ENCODE assay signal across 18 mouse cellular contexts in genomic region chr8:4839087-4839486, GRCm38 (mm10). TPM values are rescaled to one million over a fixed set of nuclear protein-coding genes. Genes with fewer than 3 reads are reported as not detected.
DNase-seq lines count a peak whose midpoint lies in the region; ATAC-seq and TF ChIP-seq lines count a peak whose summit lies in the region.
"Had no signal": no experiment of that assay in that cellular context is flagged by ENCODE, and none has a peak within 500 bp of the region (broad histone marks: within the 10 kb centered on the region; RNA-seq: fewer than 3 reads in every experiment).

No protein-coding gene starts in this region.

- TF ChIP-seq CTCF in heart, postnatal 0 days (IDR thresholded peaks at IDR 0.05; ENCODE audit: low read depth), result no peak

- H3K27me3 ChIP-seq in kidney, embryonic 14.5 days (ENCODE audit: control insufficient read depth, insufficient read depth, low read length), result no peaks in the 10 kb centered on the region
- H3K27me3 ChIP-seq in heart, postnatal 0 days (ENCODE audit: control insufficient read depth, insufficient read depth, low read length), result no peaks in the 10 kb centered on the region
- no peaks in the 10 kb centered on the region for H3K27me3 ChIP-seq in stomach, embryonic 15.5 days (replicated peaks)
- H3K27me3 ChIP-seq in hindbrain, embryonic 10.5 days (ENCODE audit: insufficient read depth, poor library complexity, severe bottlenecking), result no peaks in the 10 kb centered on the region
- H3K27me3 ChIP-seq: hindbrain, embryonic 12.5 days; limb, embryonic 15.5 days had no signal

- peak; percentile 78 for DNase-seq in kidney, adult 11 months
- DNase-seq in heart, postnatal 0 days (ENCODE audit: low spot score), result no peak
- peak; percentile 83 for DNase-seq in kidney, adult 9 months
- DNase-seq in hindbrain, embryonic 10.5 days (ENCODE audit: low spot score), result no peak
- DNase-seq: adrenal gland, adult 2 months; cerebellum, adult 2 months; forebrain, postnatal 0 days; gastrocnemius, postnatal 10 days; lung, postnatal 36 days; right cerebral cortex, postnatal 25 days; thymus, postnatal 4 days had no signal

- no peaks in the 10 kb centered on the region for H3K4me1 ChIP-seq in kidney, embryonic 14.5 days (ENCODE audit: control insufficient read depth, insufficient read depth, low read length)
- no peaks in the 10 kb centered on the region for H3K4me1 ChIP-seq in heart, postnatal 0 days (ENCODE audit: control insufficient read depth, insufficient read depth)
- no peaks in the 10 kb centered on the region for H3K4me1 ChIP-seq in stomach, embryonic 15.5 days
- H3K4me1 ChIP-seq in hindbrain, embryonic 10.5 days (replicated peaks), result no peaks in the 10 kb centered on the region
- H3K4me1 ChIP-seq: hindbrain, embryonic 12.5 days; limb, embryonic 15.5 days had no signal

- no peak overlapping the region for H3K4me3 ChIP-seq in kidney, embryonic 14.5 days (ENCODE audit: low read length)
- H3K4me3 ChIP-seq in heart, postnatal 0 days (ENCODE audit: low read depth, low read length), result no peak overlapping the region
- H3K4me3 ChIP-seq in stomach, embryonic 15.5 days (replicated peaks), result no peak overlapping the region
- H3K4me3 ChIP-seq in hindbrain, embryonic 10.5 days, result no peak overlapping the region
- H3K4me3 ChIP-seq: hindbrain, embryonic 12.5 days; limb, embryonic 15.5 days had no signal

- no peak overlapping the region for H3K4me2 ChIP-seq in kidney, embryonic 14.5 days (replicated peaks; ENCODE audit: low read depth, low read length)
- no peak overlapping the region for H3K4me2 ChIP-seq in heart, postnatal 0 days (ENCODE audit: low read depth, low read length)
- no peak overlapping the region for H3K4me2 ChIP-seq in stomach, embryonic 15.5 days
- H3K4me2 ChIP-seq: hindbrain, embryonic 12.5 days; limb, embryonic 15.5 days; midbrain, embryonic 11.5 days had no signal

- no peaks in the 10 kb centered on the region for H3K9me3 ChIP-seq in kidney, embryonic 14.5 days (ENCODE audit: control insufficient read depth, low read length)
- H3K9me3 ChIP-seq in heart, postnatal 0 days (replicated peaks; ENCODE audit: control insufficient read depth, low read length), result no peaks in the 10 kb centered on the region
- H3K9me3 ChIP-seq in stomach, embryonic 15.5 days, result no peaks in the 10 kb centered on the region
- no peaks in the 10 kb centered on the region for H3K9me3 ChIP-seq in hindbrain, embryonic 10.5 days
- H3K9me3 ChIP-seq: hindbrain, embryonic 12.5 days; limb, embryonic 15.5 days had no signal

- no peak overlapping the region for H3K27ac ChIP-seq in kidney, embryonic 14.5 days (ENCODE audit: low read depth, low read length)
- H3K27ac ChIP-seq in heart, postnatal 0 days (ENCODE audit: low read depth), result no peak overlapping the region
- H3K27ac ChIP-seq in stomach, embryonic 15.5 days, result no peak overlapping the region
- H3K27ac ChIP-seq in hindbrain, embryonic 10.5 days, result no peak overlapping the region
- H3K27ac ChIP-seq: hindbrain, embryonic 12.5 days; limb, embryonic 15.5 days had no signal

- no peak overlapping the region for H3K9ac ChIP-seq in kidney, embryonic 14.5 days (ENCODE audit: low read depth, low read length)
- H3K9ac ChIP-seq in heart, postnatal 0 days (replicated peaks; ENCODE audit: low read depth, low read length), result no peak overlapping the region
- H3K9ac ChIP-seq in stomach, embryonic 15.5 days, result no peak overlapping the region
- H3K9ac ChIP-seq: forebrain, postnatal 0 days; hindbrain, embryonic 12.5 days; limb, embryonic 15.5 days had no signal

- 87% methylated on average over 3 of the region's 3 CpGs for WGBS in kidney, embryonic 14.5 days
- 48% methylated on average over 3 of the region's 3 CpGs for WGBS in heart, postnatal 0 days
- 75% methylated on average over 3 of the region's 3 CpGs for WGBS in stomach, embryonic 15.5 days
- WGBS in hindbrain, embryonic 10.5 days, result 82% methylated on average over 3 of the region's 3 CpGs

- no peaks in the 10 kb centered on the region for H3K36me3 ChIP-seq in kidney, embryonic 14.5 days (ENCODE audit: control insufficient read depth, insufficient read depth, low read length)
- no peaks in the 10 kb centered on the region for H3K36me3 ChIP-seq in heart, postnatal 0 days (replicated peaks; ENCODE audit: control insufficient read depth, insufficient read depth, low read length)
- H3K36me3 ChIP-seq in stomach, embryonic 15.5 days, result no peaks in the 10 kb centered on the region
- H3K36me3 ChIP-seq in hindbrain, embryonic 10.5 days, result no peaks in the 10 kb centered on the region
- H3K36me3 ChIP-seq: hindbrain, embryonic 12.5 days; limb, embryonic 15.5 days had no signal

- ATAC-seq in kidney, embryonic 14.5 days (ENCODE audit: low FRiP score, low TSS enrichment), result no peak
- peak; percentile 77 for ATAC-seq in heart, postnatal 0 days (ENCODE audit: insufficient read depth, low read depth)
- peak; percentile 51; the same call in 1 of the 2 replicates for ATAC-seq in stomach, embryonic 15.5 days (ENCODE audit: insufficient read depth, low FRiP score, low read depth)
- ATAC-seq in inflammation-experienced regulatory T-cells, adult 6 months, result no peak
- no peak for ATAC-seq in activated CD4-positive, CD25-positive, alpha-beta regulatory T cell, adult 4 months
- ATAC-seq: forebrain, postnatal 0 days had no signal

- no peak for TF ChIP-seq EP300 in heart, postnatal 0 days (IDR thresholded peaks at IDR 0.05; ENCODE audit: low read depth)

RNA-seq across cellular contexts. Expression of gene Shcbp1, which starts 59.7 kb away (rescaled TPM):
- 82.6 and 88.3 TPM in 2 replicates for polyA plus RNA-seq in kidney, embryonic 14.5 days (2014; fragmentation: Nextera tagmentation; extraction: Ambion mirVana)
- 5.1 and 7.1 TPM in 2 replicates for total RNA-seq in heart, postnatal 0 days (2014; rRNA removed; ENCODE audit: low replicate concordance)
- polyA plus RNA-seq in heart, postnatal 0 days (2015; fragmentation: Nextera tagmentation; extraction: Ambion mirVana), result 14.1 and 14.7 TPM in 2 replicates
- polyA plus RNA-seq in stomach, embryonic 15.5 days (2015; fragmentation: Nextera tagmentation; extraction: Ambion mirVana), result 66.3 and 69.1 TPM in 2 replicates
- 10 to 100 TPM in 1 of 3 experiments, 1 to 10 TPM in 2; 5.2 to 55.7 (median 5.7) TPM for polyA plus RNA-seq in inflammation-experienced regulatory T-cells, adult 6 months (2017; shearing (Covaris generic))
- polyA plus RNA-seq in hindbrain, embryonic 10.5 days (2016; fragmentation: Nextera tagmentation; extraction: Ambion mirVana), result 52.7 and 78.0 TPM in 2 replicates
- polyA plus RNA-seq in activated CD4-positive, CD25-positive, alpha-beta regulatory T cell, adult 4 months (2017; shearing (Covaris generic)), result 10 to 100 TPM; 15.5 to 21.2 TPM
- polyA plus RNA-seq: adrenal gland, adult 2 months had no signal

Comparison
In these comparisons a context has a peak if more than half of its experiments do, and no peak if none do; other contexts are left out.
1. DNase-seq: peak in kidney, adult 11 months (single experiment) and kidney, adult 9 months (single experiment); none in heart, postnatal 0 days (single experiment) and hindbrain, embryonic 10.5 days (single experiment).
2. ATAC-seq: peak in heart, postnatal 0 days (single experiment) and stomach, embryonic 15.5 days (single experiment); none in kidney, embryonic 14.5 days (single experiment), inflammation-experienced regulatory T-cells, adult 6 months (single experiment) and activated CD4-positive, CD25-positive, alpha-beta regulatory T cell, adult 4 months (single experiment).